Mouse (Mus musculus): ENCODE data around the gene Mfrp. TPM values are rescaled to one million over a fixed set of nuclear protein-coding genes. Genes with fewer than 3 reads are reported as not detected.

Gene Mfrp
- polyA plus RNA-seq (2015; fragmentation: Nextera tagmentation; extraction: Ambion mirVana) = 0.18 and 0.23 TPM in 2 replicates

DNA sequence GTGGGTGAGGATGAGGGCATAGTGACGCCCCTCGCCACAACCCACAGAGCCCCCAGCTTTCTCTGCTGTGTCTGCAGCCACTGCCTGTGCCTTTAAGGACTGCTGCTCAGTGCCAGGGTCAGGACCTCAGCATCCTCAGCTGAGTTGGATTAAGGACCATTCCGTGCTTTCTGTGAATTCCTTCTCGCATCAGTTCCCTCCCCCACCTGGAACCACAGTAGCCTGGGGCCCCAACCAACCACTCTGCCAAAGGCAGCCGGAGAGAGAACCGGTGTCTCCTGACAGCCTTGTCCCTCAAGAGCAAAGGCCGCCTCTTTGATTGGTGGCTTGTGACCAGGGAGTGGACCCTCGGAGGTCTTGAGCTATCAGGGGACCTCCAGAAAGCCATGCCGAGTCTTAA is at the start of gene Mfrp:
Gene Mfrp (plus strand): TSS at position 240 of the 400 bp plus-strand sequence.
- no peaks in the 10 kb centered on the region for H3K36me3 ChIP-seq
- no peak within 1 kb of the TSS for H3K27ac ChIP-seq (replicated peaks)
- H3K27me3 ChIP-seq = no peaks in the 10 kb centered on the region
- no peak within 1 kb of the TSS for H3K4me2 ChIP-seq (replicated peaks)
- H3K4me3 ChIP-seq = no peak within 1 kb of the TSS
- no peak within 1 kb of the TSS for H3K9ac ChIP-seq (replicated peaks)
- no peaks in the 10 kb centered on the region for H3K9me3 ChIP-seq
- 61% methylated on average over 9 of the region's 9 CpGs for WGBS
- no peak for ATAC-seq (replicated peaks)
- peaks cover 6% of the 10 kb centered on the region for H3K4me1 ChIP-seq

DNA sequence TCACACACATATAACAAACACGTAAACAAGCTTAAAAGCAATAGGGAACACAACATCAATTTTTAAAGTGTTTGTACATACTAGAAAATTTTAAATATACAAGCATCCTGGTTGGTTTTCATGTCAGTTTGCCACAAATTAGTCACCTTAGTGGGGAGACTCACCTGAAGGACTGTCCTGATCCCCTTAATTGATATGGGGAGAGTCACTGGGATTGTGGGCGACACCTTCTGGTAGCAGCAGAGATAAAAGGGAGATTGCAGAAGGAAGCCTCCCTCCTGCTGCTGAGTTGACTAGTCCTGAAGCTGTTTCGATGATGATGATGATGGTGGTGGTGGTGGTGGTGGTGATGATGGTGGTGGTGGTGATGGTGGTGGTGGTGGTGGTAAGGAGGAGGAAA is 48.7 kb upstream of the Mfrp start:
- Histone ChIP-seq H3K27ac (replicated peaks) (no peak overlapping the region), H3K36me3 (no peaks in the 10 kb centered on the region), H3K4me1 (0 out of 2 replicates have a peak, but pooled peaks cover 3% of the 10 kb centered on the region), H3K4me2 (replicated peaks) (no peak overlapping the region), H3K4me3 (no peak overlapping the region), H3K9me3 (no peaks in the 10 kb centered on the region), H3K27me3 (no peaks in the 10 kb centered on the region), H3K9ac (replicated peaks) (no peak overlapping the region)
- WGBS = 62% methylated on average over 3 of the region's 3 CpGs
- no peak for ATAC-seq (replicated peaks)

DNA sequence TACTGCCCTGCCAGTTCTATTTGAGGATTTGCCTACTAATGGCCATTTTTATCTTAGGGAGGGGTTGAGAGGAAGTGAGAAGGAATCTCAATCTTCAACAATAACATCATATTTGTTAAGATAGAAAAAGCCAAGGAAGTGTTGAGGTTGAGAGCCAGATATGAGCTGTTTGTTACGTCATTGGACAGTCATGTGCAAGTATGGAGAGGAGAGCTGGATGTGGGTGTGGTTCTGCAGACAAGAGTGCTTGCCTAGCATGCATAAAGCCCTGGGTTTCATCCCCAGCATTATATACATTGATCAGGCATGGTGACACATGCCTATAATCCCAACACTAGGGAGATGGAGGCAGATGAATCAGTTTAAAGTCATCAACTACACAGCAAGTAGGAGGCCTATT is 47.6 kb upstream of the Mfrp start:
- no peaks in the 10 kb centered on the region for H3K9me3 ChIP-seq
- no peak overlapping the region for H3K27ac ChIP-seq (replicated peaks)
- H3K4me1 ChIP-seq = no peaks in the 10 kb centered on the region
- H3K36me3 ChIP-seq = no peaks in the 10 kb centered on the region
- no peak overlapping the region for H3K9ac ChIP-seq (replicated peaks)
- no peak overlapping the region for H3K4me2 ChIP-seq (replicated peaks)
- H3K27me3 ChIP-seq = no peaks in the 10 kb centered on the region
- no peak overlapping the region for H3K4me3 ChIP-seq
- WGBS = 88% methylated on average over 1 of the region's 1 CpGs
- ATAC-seq (replicated peaks) = no peak

DNA sequence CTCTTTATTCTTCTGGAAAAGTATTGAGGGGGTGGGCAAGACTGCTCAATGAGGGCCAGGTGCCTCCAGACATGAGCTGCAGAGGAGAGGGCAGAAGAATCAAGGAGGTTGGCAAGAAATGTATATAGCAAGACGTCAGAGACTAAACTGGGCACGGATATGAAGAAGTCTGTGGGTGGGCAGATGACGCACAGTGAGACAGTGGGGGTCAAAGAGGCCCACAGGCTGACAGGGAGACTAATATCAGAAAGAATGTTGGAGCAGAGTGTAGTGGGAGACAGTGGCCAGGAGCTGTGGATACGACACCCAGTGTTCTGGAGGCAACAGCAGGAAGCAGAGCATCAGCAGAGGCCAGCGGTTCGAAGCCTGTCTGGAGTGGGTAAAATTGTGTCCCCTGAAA is 42.9 kb upstream of the Mfrp start:
- Histone ChIP-seq H3K4me1 (no peaks in the 10 kb centered on the region), H3K4me2 (replicated peaks) (no peak overlapping the region), H3K9ac (replicated peaks) (no peak overlapping the region), H3K9me3 (no peaks in the 10 kb centered on the region), H3K27me3 (no peaks in the 10 kb centered on the region), H3K36me3 (no peaks in the 10 kb centered on the region), H3K4me3 (no peak overlapping the region), H3K27ac (replicated peaks) (no peak overlapping the region)
- no peak for ATAC-seq (replicated peaks)
- 88% methylated on average over 6 of the region's 6 CpGs for WGBS

DNA sequence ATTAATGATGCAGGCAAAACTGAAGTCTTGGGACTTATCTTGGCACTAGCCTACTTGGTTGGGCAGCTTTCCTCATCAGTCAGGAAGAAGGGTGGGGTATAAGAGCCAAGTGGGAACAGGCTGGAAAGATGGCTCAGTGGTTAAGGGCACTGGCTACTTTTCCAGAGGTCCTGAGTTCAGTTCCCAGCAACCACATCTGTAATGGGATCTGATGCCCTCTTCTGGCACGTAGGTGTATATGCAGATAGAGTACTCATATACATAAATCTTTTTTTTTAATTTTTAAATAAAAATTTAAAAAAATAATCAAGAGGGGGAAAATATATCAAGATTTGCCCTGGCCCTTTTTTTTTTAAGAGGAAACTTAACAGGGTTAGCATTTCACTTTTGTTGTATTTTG is 36.4 kb upstream of the Mfrp start:
- no peaks in the 10 kb centered on the region for H3K36me3 ChIP-seq
- H3K4me3 ChIP-seq = no peak overlapping the region
- no peaks in the 10 kb centered on the region for H3K27me3 ChIP-seq
- H3K27ac ChIP-seq (replicated peaks) = no peak overlapping the region
- no peak for ATAC-seq (replicated peaks)
- H3K4me2 ChIP-seq (replicated peaks) = no peak overlapping the region
- 34% methylated on average over 1 of the region's 1 CpGs for WGBS
- H3K9me3 ChIP-seq = no peaks in the 10 kb centered on the region
- no peak overlapping the region for H3K9ac ChIP-seq (replicated peaks)
- peaks cover 11% of the 10 kb centered on the region for H3K4me1 ChIP-seq

DNA sequence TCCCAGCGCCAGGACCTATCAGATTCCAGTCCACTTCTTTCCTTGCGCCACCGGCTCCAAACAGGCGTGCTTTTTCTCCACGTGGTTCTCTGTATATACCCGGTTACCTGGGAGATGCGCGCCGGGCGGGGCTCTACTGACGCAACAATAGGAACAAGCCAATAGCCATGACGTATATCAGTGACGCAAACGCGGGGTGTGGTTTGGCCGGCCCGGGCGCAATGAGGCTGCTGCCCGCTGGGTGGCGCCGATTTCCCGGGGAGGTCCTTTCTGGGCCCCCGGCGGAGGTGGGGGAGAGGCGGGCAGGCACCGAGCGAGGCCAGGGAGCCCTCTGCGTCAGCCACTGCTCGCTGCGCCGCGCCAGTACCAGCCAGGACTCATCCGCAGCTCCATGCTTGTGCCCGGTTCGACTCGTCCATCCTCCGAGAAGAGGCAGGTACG is 34.7 kb upstream of the Mfrp start, which contains the start of gene Usp2:
Gene Usp2 (plus strand): TSS at position 237 of the 441 bp plus-strand sequence.
- Histone ChIP-seq H3K9me3 (no peaks in the 10 kb centered on the region), H3K4me1 (peaks cover 15% of the 10 kb centered on the region), H3K27ac (replicated peaks) (no peak within 1 kb of the TSS; the same call in 1 of the 2 replicates), H3K27me3 (no peaks in the 10 kb centered on the region), H3K9ac (replicated peaks) (peak within 1 kb of the TSS; percentile 53), H3K36me3 (no peaks in the 10 kb centered on the region), H3K4me3 (peak within 1 kb of the TSS; percentile 55), H3K4me2 (replicated peaks) (peak within 1 kb of the TSS; percentile 95)
- ATAC-seq (replicated peaks) = peak; percentile 97
- WGBS = under 1% methylated on average over 38 of the region's 38 CpGs

DNA sequence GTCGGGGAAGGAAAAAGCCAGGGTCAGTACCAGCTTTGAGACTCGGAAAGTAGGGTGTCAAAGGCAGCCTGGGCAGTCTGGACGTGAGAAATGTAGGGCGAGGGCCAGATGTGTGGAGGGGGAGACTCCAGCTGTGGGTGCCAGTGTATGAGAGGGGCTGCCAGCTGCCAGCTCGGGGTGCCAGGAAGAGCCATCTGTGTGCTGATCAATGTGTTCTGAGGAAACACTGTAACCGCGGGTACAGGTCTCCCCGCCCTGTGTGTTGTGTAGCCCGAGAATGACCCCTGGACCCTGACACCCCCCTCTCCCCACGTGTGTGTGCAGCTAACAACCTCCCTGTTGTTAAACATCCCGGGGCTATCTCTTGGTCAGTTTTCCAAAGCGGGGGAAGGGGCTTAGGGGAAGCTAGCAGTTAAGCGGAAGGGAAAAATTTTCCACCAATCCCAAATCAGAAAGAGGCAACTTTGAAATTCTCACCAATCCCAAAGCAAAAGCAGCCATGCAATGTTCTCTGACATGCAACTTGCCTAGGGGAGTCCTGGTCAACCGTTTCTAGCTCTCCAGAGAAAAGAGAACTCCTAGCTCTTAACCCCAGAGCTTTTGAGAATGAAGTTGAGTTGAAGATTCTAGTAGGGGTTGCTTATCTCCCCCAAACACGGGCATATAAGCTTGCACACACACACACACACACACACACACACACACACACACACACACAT is 34.1 kb upstream of the Mfrp start:
- peak; percentile 72 for ATAC-seq (replicated peaks)
- H3K4me2 ChIP-seq (replicated peaks) = peak overlapping the region; percentile 95
- H3K4me3 ChIP-seq = peak overlapping the region; percentile 55
- H3K27ac ChIP-seq (replicated peaks) = no peak overlapping the region; the same call in 1 of the 2 replicates
- no peaks in the 10 kb centered on the region for H3K36me3 ChIP-seq
- peak overlapping the region; percentile 53 for H3K9ac ChIP-seq (replicated peaks)
- H3K9me3 ChIP-seq = no peaks in the 10 kb centered on the region
- H3K4me1 ChIP-seq = peaks cover 21% of the 10 kb centered on the region
- 9% methylated on average over 15 of the region's 15 CpGs for WGBS
- H3K27me3 ChIP-seq = no peaks in the 10 kb centered on the region

DNA sequence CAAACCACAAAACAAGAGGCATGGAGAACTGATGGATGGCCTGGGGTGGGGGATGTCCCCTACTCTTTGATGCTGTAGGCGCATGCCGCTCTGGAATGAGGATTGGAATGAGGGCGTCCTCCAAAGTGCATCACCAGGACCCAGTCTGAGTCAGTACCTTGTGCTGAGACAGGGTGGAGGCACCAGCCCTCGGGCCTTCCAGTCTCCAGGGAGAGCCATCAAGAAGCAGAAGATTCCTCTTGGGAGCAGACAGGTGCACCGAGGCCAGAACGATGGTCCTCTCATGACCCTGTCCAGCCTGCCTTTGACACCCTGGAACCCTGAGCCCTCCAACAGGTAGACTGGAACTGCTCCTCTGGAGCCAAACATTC is 33.6 kb upstream of the Mfrp start:
- Histone ChIP-seq H3K27ac (replicated peaks) (no peak overlapping the region), H3K4me3 (no peak overlapping the region), H3K9me3 (no peaks in the 10 kb centered on the region), H3K4me1 (peaks cover 24% of the 10 kb centered on the region), H3K9ac (replicated peaks) (no peak overlapping the region), H3K36me3 (no peaks in the 10 kb centered on the region), H3K4me2 (replicated peaks) (no peak overlapping the region), H3K27me3 (no peaks in the 10 kb centered on the region)
- WGBS = 85% methylated on average over 6 of the region's 6 CpGs
- no peak for ATAC-seq (replicated peaks)

DNA sequence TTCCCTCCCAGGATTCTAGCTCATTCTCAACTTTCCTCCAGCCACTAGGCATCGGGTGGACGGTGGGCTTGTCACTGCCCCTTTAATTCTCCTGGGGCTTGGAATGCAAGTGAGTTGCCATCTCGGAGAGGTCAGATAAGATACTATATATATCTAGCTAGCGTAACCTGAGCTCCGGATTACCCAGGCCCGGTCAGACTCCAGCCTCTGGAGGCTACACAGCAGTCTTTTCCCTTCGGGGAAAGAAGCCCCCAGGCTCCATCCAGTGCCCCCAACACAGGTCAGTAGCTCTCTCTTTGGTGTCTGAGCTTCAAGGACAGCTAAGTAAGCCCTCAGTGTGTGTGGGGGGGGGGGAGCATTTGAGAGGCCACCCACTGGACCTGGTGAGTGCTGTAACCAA is 32.3 kb upstream of the Mfrp start:
- WGBS = 38% methylated on average over 7 of the region's 7 CpGs

DNA sequence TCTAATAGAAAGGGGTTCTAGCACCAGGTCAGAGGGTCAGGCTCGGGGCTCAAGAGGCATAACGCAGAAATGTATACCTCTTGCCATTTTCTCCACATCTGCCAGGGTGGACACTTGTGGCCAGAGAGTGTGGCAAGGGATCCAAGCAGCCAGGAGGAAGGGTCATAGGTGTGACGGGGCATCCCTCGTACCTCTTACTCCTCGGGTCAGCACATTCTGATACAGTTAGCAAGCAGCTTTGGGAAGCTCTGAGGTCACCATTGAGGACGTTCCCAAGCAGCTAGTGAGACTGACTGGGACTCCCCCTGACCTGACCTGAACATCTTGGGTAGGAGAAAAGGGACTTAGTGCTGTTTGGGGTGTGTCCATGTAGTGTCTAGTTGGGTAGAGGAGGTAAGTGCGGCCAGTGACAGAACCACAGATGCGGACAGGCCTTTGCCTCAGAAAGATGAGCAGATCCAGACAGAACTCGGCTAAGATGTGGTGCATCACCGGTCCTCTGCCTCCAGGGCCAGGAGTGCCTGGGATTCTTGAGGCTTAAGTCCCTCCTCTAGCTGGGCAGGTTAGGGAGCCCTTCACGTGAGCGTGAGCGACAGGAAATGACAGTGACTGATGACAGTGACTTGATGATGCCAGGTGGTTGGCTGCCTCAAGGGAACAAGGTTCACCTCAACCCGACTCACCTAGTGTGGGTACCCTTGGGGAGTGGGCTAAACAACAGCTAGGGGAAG is 31.3 kb upstream of the Mfrp start:
- no peak overlapping the region for H3K4me2 ChIP-seq (replicated peaks)
- WGBS = 79% methylated on average over 14 of the region's 14 CpGs
- no peak overlapping the region for H3K4me3 ChIP-seq
- no peaks in the 10 kb centered on the region for H3K27me3 ChIP-seq
- no peaks in the 10 kb centered on the region for H3K36me3 ChIP-seq
- ATAC-seq (replicated peaks) = no peak
- H3K9ac ChIP-seq (replicated peaks) = no peak overlapping the region
- peaks cover 24% of the 10 kb centered on the region for H3K4me1 ChIP-seq
- no peaks in the 10 kb centered on the region for H3K9me3 ChIP-seq
- no peak overlapping the region for H3K27ac ChIP-seq (replicated peaks)

More for the DNA sequence above, 32.3 kb upstream of the Mfrp start:
- no peaks in the 10 kb centered on the region for H3K36me3 ChIP-seq
- H3K27me3 ChIP-seq = no peaks in the 10 kb centered on the region
- H3K4me3 ChIP-seq = no peak overlapping the region
- no peaks in the 10 kb centered on the region for H3K9me3 ChIP-seq
- H3K27ac ChIP-seq (replicated peaks) = no peak overlapping the region
- peaks cover 24% of the 10 kb centered on the region for H3K4me1 ChIP-seq
- no peak overlapping the region for H3K9ac ChIP-seq (replicated peaks)
- no peak for ATAC-seq (replicated peaks)
- H3K4me2 ChIP-seq (replicated peaks) = no peak overlapping the region

DNA sequence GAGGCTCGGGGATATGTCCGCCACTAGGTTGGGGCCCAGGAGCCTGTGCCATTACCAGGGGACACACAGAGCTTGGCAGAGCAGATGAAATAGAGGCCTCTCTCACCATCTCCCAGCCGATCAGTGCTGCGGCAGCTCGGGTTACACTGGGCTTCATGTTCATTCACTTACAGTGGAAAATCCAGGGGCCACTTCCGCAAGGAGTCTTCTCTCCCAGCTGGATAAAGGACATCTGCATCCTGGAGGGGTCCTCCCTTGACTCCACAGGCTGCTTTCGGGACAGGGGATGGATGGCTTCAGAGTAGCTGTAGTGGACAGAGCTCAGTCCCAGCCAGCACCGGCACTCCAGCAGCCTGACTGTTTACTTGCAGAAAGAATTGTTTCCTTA is 30.7 kb upstream of the Mfrp start:
- WGBS = 44% methylated on average over 8 of the region's 8 CpGs
- no peak for ATAC-seq (replicated peaks)
- Histone ChIP-seq H3K4me2 (replicated peaks) (no peak overlapping the region), H3K4me3 (no peak overlapping the region), H3K27me3 (no peaks in the 10 kb centered on the region), H3K9me3 (no peaks in the 10 kb centered on the region), H3K27ac (replicated peaks) (no peak overlapping the region), H3K9ac (replicated peaks) (no peak overlapping the region), H3K4me1 (peaks cover 24% of the 10 kb centered on the region), H3K36me3 (no peaks in the 10 kb centered on the region)

DNA sequence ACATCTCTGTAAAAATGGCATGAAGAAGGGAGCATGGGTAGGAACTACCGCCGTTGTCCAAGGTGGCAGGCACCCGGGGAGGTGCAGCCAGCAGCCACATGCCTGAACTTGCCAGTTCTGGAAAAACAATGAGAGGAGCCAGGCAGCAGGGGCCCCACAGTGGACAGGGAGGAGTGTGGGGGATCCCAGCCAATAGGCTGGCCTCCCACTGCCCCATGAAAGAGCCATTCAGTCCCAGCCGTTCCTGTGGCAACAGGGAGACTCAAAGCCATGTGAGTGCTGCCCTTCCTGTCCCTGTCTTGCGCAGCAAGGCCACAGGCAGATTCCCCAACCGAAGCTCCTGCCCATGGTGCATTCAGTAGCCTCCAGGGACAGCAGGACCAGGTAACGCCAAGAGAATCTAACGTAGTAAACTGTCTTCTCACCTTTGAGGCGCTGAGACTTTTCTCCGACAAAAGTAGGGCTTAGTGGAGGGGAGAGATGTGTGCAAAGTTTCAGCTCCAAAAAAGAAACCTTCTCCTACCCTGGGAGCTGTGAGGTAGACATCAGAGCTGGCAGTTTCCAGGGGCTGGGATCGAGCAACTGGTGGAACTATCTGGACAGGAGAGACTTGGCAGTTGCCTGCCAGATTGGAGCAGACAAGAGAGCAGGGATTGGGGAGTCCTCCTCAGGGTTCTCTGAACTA is 29.5 kb upstream of the Mfrp start:
- 9% methylated on average over 11 of the region's 11 CpGs for WGBS
- peak; percentile 39; the same call in 1 of the 2 replicates for ATAC-seq (replicated peaks)
- Histone ChIP-seq H3K27ac (replicated peaks) (peak overlapping the region; percentile 53), H3K27me3 (no peaks in the 10 kb centered on the region), H3K4me1 (peaks cover 17% of the 10 kb centered on the region), H3K9ac (replicated peaks) (no peak overlapping the region), H3K4me2 (replicated peaks) (0 out of 2 replicates have a peak overlapping the region, but pooled peaks have one; percentile 5), H3K4me3 (no peak overlapping the region), H3K9me3 (no peaks in the 10 kb centered on the region), H3K36me3 (no peaks in the 10 kb centered on the region)

Data from forebrain, embryonic 15.5 days (tissue).